Mouse (Mus musculus): ENCODE results near the gene Sez6l.

DNA sequence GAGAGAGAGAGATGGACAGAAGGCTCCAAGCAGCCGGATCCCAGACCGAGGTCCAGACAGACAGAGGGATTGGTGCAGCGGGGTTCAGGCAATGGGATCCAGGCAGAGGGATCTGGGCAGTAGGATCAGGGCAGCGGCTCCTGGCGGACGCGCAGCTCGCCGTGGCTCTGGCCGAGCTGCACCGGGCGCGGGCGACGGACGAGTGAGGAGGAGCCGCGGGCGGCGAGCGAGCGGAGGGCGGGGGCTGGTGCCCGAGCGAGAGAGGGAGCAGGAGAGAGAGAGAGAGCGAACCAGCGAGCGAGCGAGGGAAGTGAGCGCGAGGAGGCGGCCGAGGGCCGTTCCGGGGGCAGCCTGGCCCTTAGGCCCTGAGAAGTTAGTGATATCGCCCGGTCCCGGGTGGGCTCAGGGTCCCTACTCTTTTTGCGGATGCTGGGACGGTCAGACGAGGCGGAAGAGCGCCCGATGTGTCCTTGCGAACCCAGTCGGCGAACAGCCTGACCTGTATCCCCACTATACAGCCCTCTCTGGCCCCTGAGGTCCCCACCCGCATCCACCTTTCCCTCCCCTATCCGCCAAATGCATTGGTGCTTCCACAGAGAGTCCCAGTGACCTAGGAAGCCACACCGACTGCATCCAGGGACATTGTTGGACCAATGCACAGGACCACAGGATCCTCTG is at the start of gene Sez6l:
- TF ChIP-seq CTCF (conservative IDR thresholded peaks at IDR 0.05; ENCODE audit: insufficient read depth, insufficient read length, low read depth, low read length) (no peak), POLR2A (IDR thresholded peaks at IDR 0.05; ENCODE audit: low read depth, low read length) (no peak)

Data from kidney, adult 2 months (tissue).